9 mouse cellular contexts compared by ENCODE assay signal in the genomic region with DNA sequence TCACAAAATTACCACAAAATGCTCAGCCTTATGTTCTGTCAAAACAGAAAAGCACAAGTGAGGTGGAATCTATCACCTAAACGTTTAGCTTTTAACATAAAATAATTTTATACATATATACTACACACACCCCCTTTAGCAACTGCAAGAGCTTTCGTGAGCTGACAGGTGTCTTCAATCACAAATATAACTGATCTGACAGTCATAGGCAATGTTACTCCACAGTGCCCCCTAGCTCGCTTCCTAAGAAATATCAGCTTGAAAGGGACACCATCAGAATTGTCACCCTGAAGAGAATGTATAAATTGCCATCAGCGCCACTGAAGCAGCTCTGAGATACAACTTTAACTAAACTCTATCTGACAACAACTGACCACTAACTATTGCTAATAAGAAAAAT. TPM values are rescaled to one million over a fixed set of nuclear protein-coding genes. Genes with fewer than 3 reads are reported as not detected.
DNase-seq lines count a peak whose midpoint lies in the region; ATAC-seq and TF ChIP-seq lines count a peak whose summit lies in the region.
"Had no signal": no experiment of that assay in that cellular context is flagged by ENCODE, and none has a peak within 500 bp of the region (broad histone marks: within the 10 kb centered on the region; RNA-seq: fewer than 3 reads in every experiment).

No protein-coding gene starts in this region.

- WGBS in cerebellum, adult 2 months = 5% methylated on average over 4 of the region's 4 CpGs
- 1% methylated on average over 4 of the region's 4 CpGs for WGBS in forebrain, embryonic 15.5 days
- WGBS in liver, embryonic 14.5 days (ENCODE audit: insufficient replicate concordance) = 4% methylated on average over 4 of the region's 4 CpGs
- 3% methylated on average over 4 of the region's 4 CpGs for WGBS in neural tube, embryonic 13.5 days

- peak overlapping the region; percentile 79; the same call in 1 of the 2 replicates for H3K4me2 ChIP-seq in forebrain, embryonic 15.5 days (replicated peaks)
- peak overlapping the region; percentile 88 for H3K4me2 ChIP-seq in liver, embryonic 14.5 days (ENCODE audit: low read depth)
- peak overlapping the region; percentile 84 for H3K4me2 ChIP-seq in neural tube, embryonic 13.5 days

- H3K27ac ChIP-seq in ES-E14 (ENCODE audit: insufficient read depth, low read depth, low read length, poor library complexity, severe bottlenecking) = no peak overlapping the region
- H3K27ac ChIP-seq in cerebellum, adult 2 months (ENCODE audit: insufficient read depth, low read length) = no peak overlapping the region
- no peak overlapping the region for H3K27ac ChIP-seq in forebrain, embryonic 15.5 days (replicated peaks)
- H3K27ac ChIP-seq in liver, embryonic 14.5 days = no peak overlapping the region
- no peak overlapping the region for H3K27ac ChIP-seq in neural tube, embryonic 13.5 days (replicated peaks)

- in situ Hi-C loops in ES-E14 (cut with MboI; ENCODE audit: low sequenced_read_pairs in 2 of 2, unreplicated experiment in 2 of 2) = loop anchor here in 1 of 2 experiments (10.0 kb wide), 1 partner anchor 142 kb away; no protein-coding TSS in a partner anchor

- TF ChIP-seq EP300 in liver, embryonic 14.5 days (IDR thresholded peaks at IDR 0.05; ENCODE audit: low read depth) = no peak

- no peaks in the 10 kb centered on the region for H3K27me3 ChIP-seq in cerebellum, adult 2 months (ENCODE audit: control insufficient read depth, insufficient read depth, low read length)
- no peaks in the 10 kb centered on the region for H3K27me3 ChIP-seq in forebrain, embryonic 15.5 days
- no peaks in the 10 kb centered on the region for H3K27me3 ChIP-seq in liver, embryonic 14.5 days (ENCODE audit: control insufficient read depth, insufficient read depth, low read length)
- H3K27me3 ChIP-seq in neural tube, embryonic 13.5 days = peaks cover 7% of the 10 kb centered on the region; the same call in 1 of the 2 replicates

- peaks cover 0 to 3% of the 10 kb centered on the region in 2 experiments; a peak in 2 of 4 replicates for H3K4me1 ChIP-seq in ES-E14 (ENCODE audit: control insufficient read depth in 2 of 2, insufficient read depth in 2 of 2, low read length in 2 of 2, poor library complexity in 1 of 2)
- no peaks in the 10 kb centered on the region for H3K4me1 ChIP-seq in cerebellum, adult 2 months (ENCODE audit: control insufficient read depth, insufficient read depth, low read length)
- H3K4me1 ChIP-seq in forebrain, embryonic 15.5 days = peaks cover 21% of the 10 kb centered on the region
- peaks cover 4 to 5% of the 10 kb centered on the region in 2 experiments for H3K4me1 ChIP-seq in liver, embryonic 14.5 days (replicated peaks; ENCODE audit: control insufficient read depth in 2 of 2, insufficient read depth in 2 of 2, low read length in 1 of 2)
- peaks cover 13% of the 10 kb centered on the region for H3K4me1 ChIP-seq in neural tube, embryonic 13.5 days (replicated peaks)

- H3K36me3 ChIP-seq in ES-E14 (ENCODE audit: control insufficient read depth, insufficient read depth, low read length, poor library complexity, severe bottlenecking) = no peaks in the 10 kb centered on the region
- no peaks in the 10 kb centered on the region for H3K36me3 ChIP-seq in forebrain, embryonic 15.5 days
- H3K36me3 ChIP-seq in liver, embryonic 14.5 days (replicated peaks; ENCODE audit: control insufficient read depth, insufficient read depth, low read depth) = no peaks in the 10 kb centered on the region
- no peaks in the 10 kb centered on the region for H3K36me3 ChIP-seq in neural tube, embryonic 13.5 days

- DNase-seq in 3T3-L1 (ENCODE audit: low read depth, low spot score) = peak; percentile 85
- peak; percentile 65 for DNase-seq in ES-E14 (ENCODE audit: low read depth, low spot score)
- DNase-seq in cerebellum, adult 2 months = peak; percentile 59 to 68
- DNase-seq in kidney, adult 8-10 months = peak; percentile 30 to 43
- DNase-seq in liver, embryonic 14.5 days (ENCODE audit: low read depth in 3 of 3, low spot score in 3 of 3) = peak; percentile 77 to 83 (median 79)
- peak; percentile 80 for DNase-seq in thymus, postnatal 14 days

- no peak overlapping the region for H3K9ac ChIP-seq in ES-E14 (ENCODE audit: insufficient read depth, low read depth, low read length, poor library complexity, severe bottlenecking)
- H3K9ac ChIP-seq in forebrain, embryonic 15.5 days (replicated peaks) = no peak overlapping the region
- H3K9ac ChIP-seq in liver, embryonic 14.5 days (replicated peaks) = peak overlapping the region; percentile 52; the same call in 1 of the 2 replicates
- no peak overlapping the region for H3K9ac ChIP-seq in neural tube, embryonic 13.5 days

- TF ChIP-seq POLR2A in cerebellum, adult 2 months (IDR thresholded peaks at IDR 0.05; ENCODE audit: borderline replicate concordance, insufficient read depth, low read length) = no peak

- no peak for ATAC-seq in forebrain, embryonic 15.5 days (replicated peaks)
- ATAC-seq in liver, embryonic 14.5 days (ENCODE audit: insufficient read depth) = no peak
- ATAC-seq in neural tube, embryonic 13.5 days (ENCODE audit: low read depth) = no peak

- peak; percentile 44; the same call in 1 of the 2 replicates for TF ChIP-seq CTCF in cerebellum, adult 2 months (IDR thresholded peaks at IDR 0.05; ENCODE audit: borderline replicate concordance, insufficient read depth, low read depth, low read length)
- peak; percentile 79 for TF ChIP-seq CTCF in liver, embryonic 14.5 days (IDR thresholded peaks at IDR 0.05; ENCODE audit: low read depth)

- H3K9me3 ChIP-seq in ES-E14 (ENCODE audit: control insufficient read depth, insufficient read depth, low read depth, low read length) = no peaks in the 10 kb centered on the region
- H3K9me3 ChIP-seq in forebrain, embryonic 15.5 days = no peaks in the 10 kb centered on the region
- H3K9me3 ChIP-seq in liver, embryonic 14.5 days (ENCODE audit: control insufficient read depth, low read length) = no peaks in the 10 kb centered on the region
- no peaks in the 10 kb centered on the region for H3K9me3 ChIP-seq in neural tube, embryonic 13.5 days

- H3K4me3 ChIP-seq in ES-E14 (ENCODE audit: insufficient read depth in 1 of 2, low read depth in 1 of 2, low read length in 2 of 2, poor library complexity in 1 of 2, severe bottlenecking in 1 of 2) = no peak overlapping the region
- H3K4me3 ChIP-seq in cerebellum, adult 2 months (replicated peaks; ENCODE audit: insufficient read depth, low read depth, low read length) = no peak overlapping the region
- 0 out of 2 replicates have a peak overlapping the region, but pooled peaks have one; percentile 8 for H3K4me3 ChIP-seq in forebrain, embryonic 15.5 days
- H3K4me3 ChIP-seq in liver, embryonic 14.5 days (ENCODE audit: insufficient read depth in 1 of 2, low read depth in 2 of 2, low read length in 2 of 2) = peak overlapping the region; percentile 25 to 83
- H3K4me3 ChIP-seq in neural tube, embryonic 13.5 days = no peak overlapping the region

TF ChIP-seq in ES-E14, 5 proteins besides CTCF, POLR2A, EP300 and RAD21:
- peak; percentile 8; the same call in 1 of the 2 replicates for TF ChIP-seq ZC3H11A (IDR thresholded peaks at IDR 0.05; ENCODE audit: borderline replicate concordance, low read depth, low read length)
- TF ChIP-seq ZNF384 (IDR thresholded peaks at IDR 0.05; ENCODE audit: low read depth, low read length) = no peak

RNA-seq across cellular contexts. Expression of gene Sik2, which starts 2.0 kb away (rescaled TPM):
- 8.6 and 10.0 TPM in 2 replicates for total RNA-seq in ES-E14 (2012; rRNA removed)
- 23.1 and 23.6 TPM in 2 replicates for polyA plus RNA-seq in cerebellum, adult 2 months (2012; rRNA removed)
- polyA plus RNA-seq in forebrain, embryonic 15.5 days (2015; fragmentation: Nextera tagmentation; extraction: Ambion mirVana) = 19.5 and 21.2 TPM in 2 replicates
- 6.9 and 8.7 TPM in 2 replicates for polyA plus RNA-seq in liver, embryonic 14.5 days (2012; rRNA removed)
- 7.8 and 8.3 TPM in 2 replicates for polyA plus RNA-seq in liver, embryonic 14.5 days (2014; fragmentation: Nextera tagmentation; extraction: Ambion mirVana)
- polyA plus RNA-seq in neural tube, embryonic 13.5 days (2015; fragmentation: Nextera tagmentation; extraction: Ambion mirVana) = 15.5 and 18.0 TPM in 2 replicates

RNA-seq across cellular contexts. Expression of gene Btg4, which starts 53.9 kb away (rescaled TPM):
- not detected in 2 replicates for total RNA-seq in ES-E14 (2012; rRNA removed)
- not detected in 2 replicates for polyA plus RNA-seq in cerebellum, adult 2 months (2012; rRNA removed)
- not detected in 2 replicates for polyA plus RNA-seq in forebrain, embryonic 15.5 days (2015; fragmentation: Nextera tagmentation; extraction: Ambion mirVana)
- polyA plus RNA-seq in liver, embryonic 14.5 days (2012; rRNA removed) = not detected in 2 replicates
- not detected in 2 replicates for polyA plus RNA-seq in liver, embryonic 14.5 days (2014; fragmentation: Nextera tagmentation; extraction: Ambion mirVana)
- not detected in 2 replicates for polyA plus RNA-seq in neural tube, embryonic 13.5 days (2015; fragmentation: Nextera tagmentation; extraction: Ambion mirVana)
- polyA plus RNA-seq: large intestine, adult 2 months had no signal

Comparison
In these comparisons a context has a peak if more than half of its experiments do, and no peak if none do; other contexts are left out.
1. H3K4me3 ChIP-seq: peak in forebrain, embryonic 15.5 days (single experiment) and liver, embryonic 14.5 days (2 of 2); none in ES-E14 (0 of 2), cerebellum, adult 2 months (single experiment) and neural tube, embryonic 13.5 days (single experiment).
2. Peak in every context shown above with its lines, with median percentiles within 50 percentile points of each other: DNase-seq and H3K4me2 ChIP-seq.